Mouse (Mus musculus): ENCODE results near the gene Smchd1.

Smchd1 gene

DNA sequence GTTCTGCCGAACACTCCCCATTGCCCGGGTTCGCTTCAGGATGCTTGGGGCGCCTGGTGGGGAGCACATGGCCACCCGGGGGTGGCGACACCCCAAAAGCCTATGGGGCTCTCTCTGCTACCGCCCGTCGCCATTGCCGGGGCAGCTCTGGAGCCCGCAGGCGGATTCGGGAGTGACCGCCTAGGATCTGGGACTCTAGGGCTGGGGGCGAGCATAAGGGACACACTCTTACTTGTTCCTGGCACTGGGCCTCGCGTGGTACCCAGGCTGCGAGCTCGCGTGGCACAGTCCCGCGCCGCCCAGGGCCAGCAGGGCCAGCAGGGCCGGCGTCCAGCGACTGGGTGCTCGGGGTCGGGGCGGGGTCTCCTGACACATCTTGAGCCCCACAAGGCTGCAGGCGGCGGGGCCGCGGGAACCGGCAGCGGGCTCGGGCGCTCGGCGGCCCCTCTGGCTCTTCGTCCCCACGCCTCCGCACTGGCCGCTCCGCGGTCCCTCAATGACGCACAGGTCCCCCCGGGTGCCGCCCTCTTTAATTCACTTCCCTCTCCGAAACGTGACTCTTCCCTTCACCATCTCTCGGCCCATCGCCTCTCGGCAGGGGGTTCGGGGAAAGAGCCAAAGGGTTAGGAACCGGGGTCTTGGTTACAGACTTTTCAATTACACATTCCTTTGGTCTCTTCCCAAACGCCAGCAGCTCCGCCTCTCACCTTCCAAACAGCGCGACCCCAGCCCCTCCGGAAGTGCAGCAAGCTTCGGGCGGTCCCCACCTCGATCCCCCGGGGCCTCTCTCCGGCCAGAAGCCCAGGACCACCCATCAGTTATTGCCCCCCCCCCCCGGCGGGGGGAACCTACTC lies 164.4 kb downstream of the Smchd1 start:
- no peak for DNase-seq (ENCODE audit: extremely low read depth, low read depth, low spot score)

- DNase-seq (ENCODE audit: extremely low read depth, low read depth, low spot score) = peak; percentile 4
Measured at GRCm38 (mm10) chr17:71309711-71310485, 165.2 kb downstream of the Smchd1 start.

DNA sequence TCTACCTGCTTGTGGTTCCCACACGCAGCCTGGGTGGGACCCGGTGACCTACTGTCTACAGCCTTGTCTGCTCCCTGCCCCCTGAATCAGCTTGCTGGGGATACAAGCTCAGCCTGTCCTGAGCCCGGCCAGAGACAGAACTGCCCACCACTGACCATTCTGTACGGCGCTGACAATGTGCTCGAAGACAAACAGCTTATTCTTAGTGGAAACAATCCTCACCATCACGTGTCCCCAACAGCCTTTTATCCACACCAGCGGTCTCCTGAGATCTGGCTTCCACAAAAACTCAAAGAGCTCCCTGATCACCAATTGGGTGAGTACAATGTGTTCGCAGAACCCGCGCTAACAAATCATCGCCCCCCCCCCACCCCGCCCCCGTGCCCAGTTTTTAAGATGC lies 166.0 kb downstream of the Smchd1 start:
- DNase-seq (ENCODE audit: extremely low read depth, low read depth, low spot score) = no peak

DNA sequence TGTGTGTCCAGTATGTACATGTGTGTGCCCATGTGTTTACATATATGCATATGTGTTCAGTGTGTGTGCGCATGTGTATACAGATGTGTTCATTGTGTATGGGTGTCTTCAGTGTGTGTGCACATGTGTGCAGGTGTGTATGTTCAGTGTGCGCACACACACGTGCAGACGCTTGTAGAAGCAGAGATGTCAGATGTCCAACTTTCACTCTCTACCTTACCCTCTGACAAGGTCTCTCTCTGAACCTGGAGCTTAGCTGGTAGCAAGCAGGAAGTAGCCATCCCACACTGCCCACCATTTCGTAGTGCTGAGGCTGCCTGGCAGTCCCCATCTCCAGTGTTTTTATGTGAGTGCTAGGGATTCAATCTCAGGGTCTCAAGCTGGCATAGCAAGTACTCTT lies 166.8 kb downstream of the Smchd1 start:
- no peak for DNase-seq (ENCODE audit: extremely low read depth, low read depth, low spot score)

GRCm38 (mm10) chr17:71307251-71307790 lies 167.8 kb downstream of the Smchd1 start:
- no peak for DNase-seq (ENCODE audit: extremely low read depth, low read depth, low spot score)

- no peak for DNase-seq (ENCODE audit: extremely low read depth, low read depth, low spot score)
Measured at GRCm38 (mm10) chr17:71306716-71307115, 168.4 kb downstream of the Smchd1 start.

DNA sequence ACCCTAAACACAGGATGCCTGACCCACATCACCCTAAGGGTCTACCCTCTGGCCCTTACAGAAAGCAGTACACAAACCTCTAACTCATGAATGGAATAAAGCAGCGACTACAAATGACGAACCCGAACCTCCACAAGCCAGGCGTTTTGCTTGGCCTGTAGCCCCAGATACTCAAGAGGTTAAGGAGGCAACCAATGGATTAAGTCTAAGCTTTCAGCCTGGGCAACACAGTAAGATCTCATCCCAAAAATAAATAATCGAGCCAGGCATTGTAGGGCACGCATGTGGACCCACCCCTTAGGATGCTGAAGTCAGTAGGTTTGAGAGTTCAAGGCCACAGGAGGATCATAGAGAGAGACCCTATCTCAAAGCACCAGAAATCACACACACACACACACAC lies 169.1 kb downstream of the Smchd1 start:
- no peak for DNase-seq (ENCODE audit: extremely low read depth, low read depth, low spot score)

GRCm38 (mm10) chr17:71303444-71303843 lies 171.7 kb downstream of the Smchd1 start:
- no peak for DNase-seq (ENCODE audit: extremely low read depth, low read depth, low spot score)

DNA sequence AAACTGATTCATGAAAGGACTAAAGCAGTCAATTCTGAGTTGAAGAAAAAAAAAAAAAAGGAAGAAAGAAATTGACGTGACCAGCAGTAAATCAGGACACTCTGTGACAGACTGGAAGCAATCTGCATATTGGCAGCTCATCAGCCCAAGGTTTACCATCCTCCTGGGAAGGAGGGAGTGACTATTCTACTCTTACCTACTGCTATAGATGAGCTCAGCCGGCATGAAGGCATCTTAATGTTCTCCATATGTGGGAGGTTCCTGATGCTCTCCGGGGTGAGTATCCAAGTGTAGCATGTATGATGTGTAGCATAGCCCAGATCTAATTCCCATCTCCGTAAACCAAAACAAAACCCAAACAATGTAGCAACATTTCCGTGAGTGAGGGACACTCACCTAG lies 173.7 kb downstream of the Smchd1 start:
- no peak for DNase-seq (ENCODE audit: extremely low read depth, low read depth, low spot score)

DNA sequence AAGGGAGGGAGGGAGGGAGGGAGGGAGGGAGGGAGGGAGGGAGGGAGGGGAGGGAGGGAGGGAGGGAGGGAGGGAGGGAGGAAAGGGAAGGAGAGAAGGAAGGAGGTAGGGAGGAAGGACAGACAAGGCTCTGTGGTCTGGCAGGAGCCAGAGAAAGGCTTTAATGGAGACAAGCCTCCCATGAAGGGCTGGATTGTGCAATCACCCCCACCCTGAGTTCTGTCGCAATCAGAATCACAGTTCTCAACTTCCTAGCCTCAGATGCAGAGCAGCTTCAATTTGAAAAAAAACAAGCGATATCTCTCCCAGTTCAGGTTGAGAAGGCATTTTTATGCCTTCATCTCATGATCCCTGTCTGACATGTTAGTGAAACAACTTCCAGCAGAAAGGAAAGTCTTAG lies 174.8 kb downstream of the Smchd1 start:
- DNase-seq (ENCODE audit: extremely low read depth, low read depth, low spot score) = no peak

DNA sequence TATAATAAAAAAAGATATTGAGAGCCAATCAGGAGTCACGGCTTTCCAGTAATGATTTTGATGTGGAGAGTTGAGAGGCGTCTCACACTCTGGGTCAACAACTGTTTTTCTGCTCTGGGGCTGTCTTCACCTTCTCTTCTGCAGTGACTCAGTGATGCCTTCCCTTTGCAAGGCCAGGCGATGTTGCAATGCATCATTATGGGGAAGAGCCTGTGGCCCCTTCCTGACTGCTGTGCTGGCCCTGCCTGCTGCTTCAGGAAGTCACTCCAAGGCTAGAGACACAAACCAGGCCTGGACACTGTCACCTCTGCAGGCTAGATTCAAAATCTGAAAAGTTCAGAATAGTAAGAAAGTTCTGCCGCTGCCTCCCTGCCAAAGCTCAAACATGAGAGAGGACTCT lies 175.3 kb downstream of the Smchd1 start:
- DNase-seq (ENCODE audit: extremely low read depth, low read depth, low spot score) = no peak

- DNase-seq (ENCODE audit: extremely low read depth, low read depth, low spot score) = no peak
Measured at GRCm38 (mm10) chr17:71294570-71294969, 180.6 kb downstream of the Smchd1 start.
